Mouse (Mus musculus) ES-E14 (cell line): ENCODE data around the gene Gatad2a. TPM values are rescaled to one million over a fixed set of nuclear protein-coding genes. Genes with fewer than 3 reads are reported as not detected.
"Not testable (repeated sequence)": the region's sequence is repeated elsewhere in the genome, so short reads cannot be mapped to it uniquely, and the experiment has no call there.

ENCODE experiments used
- DNase-seq: peaks from one replicate; pipeline ENCODE4 v3.0.0-alpha.2; 2013; ENCODE audit warnings: low read depth, low spot score
- H3K27ac ChIP-seq: 2 replicates; pipeline ENCODE4 v1.5.1; 2012; ENCODE audit warnings: low read depth, mild to moderate bottlenecking, low read length, moderate library complexity, mixed read lengths; ENCODE audit not compliant: poor library complexity, insufficient read depth, severe bottlenecking
- H3K36me3 ChIP-seq: 2 replicates; pipeline ENCODE4 v1.6.1; 2012; ENCODE audit warnings: mild to moderate bottlenecking, low read length, moderate library complexity, mixed read lengths; ENCODE audit not compliant: control insufficient read depth, poor library complexity, insufficient read depth, severe bottlenecking
- H3K4me1 ChIP-seq, 2 experiments: fragments of 150-350 bp in 1 of 2; sonication (generic) in 1 of 2; 2 replicates each; pipeline ENCODE4 v1.6.1; 2012; ENCODE audit warnings: low read length in 2 of 2, mild to moderate bottlenecking in 1 of 2, mixed read lengths in 1 of 2; ENCODE audit not compliant: control insufficient read depth in 2 of 2, insufficient read depth in 2 of 2, poor library complexity in 1 of 2
- H3K4me3 ChIP-seq, 2 experiments: fragments of 150-350 bp in 1 of 2; sonication (generic) in 1 of 2; 2 replicates each; pipeline ENCODE4 v1.5.1; 2012; ENCODE audit warnings: low read length in 2 of 2, low read depth in 1 of 2, mild to moderate bottlenecking in 1 of 2, mixed read lengths in 1 of 2; ENCODE audit not compliant: insufficient read depth in 1 of 2, poor library complexity in 1 of 2, severe bottlenecking in 1 of 2
- H3K9ac ChIP-seq: 2 replicates; pipeline ENCODE4 v1.6.1; 2012; ENCODE audit warnings: low read depth, mild to moderate bottlenecking, low read length, mixed read lengths; ENCODE audit not compliant: poor library complexity, insufficient read depth, severe bottlenecking
- H3K9me3 ChIP-seq: fragments of 150-350 bp; sonication (generic); 2 replicates; pipeline ENCODE4 v1.6.1; 2012; ENCODE audit warnings: low read depth, mild to moderate bottlenecking, low read length; ENCODE audit not compliant: control insufficient read depth, insufficient read depth
- CHD2 ChIP-seq: IDR thresholded peaks from 2 replicates; pipeline ENCODE4 v1.6.1; 2014; ENCODE audit warnings: mild to moderate bottlenecking, low read depth, low read length, inconsistent platforms
- HCFC1 ChIP-seq: IDR thresholded peaks from 2 replicates; pipeline ENCODE4 v1.6.1; 2012; ENCODE audit warnings: low read length, inconsistent platforms, borderline replicate concordance; ENCODE audit not compliant: insufficient read depth
- MAFK ChIP-seq: IDR thresholded peaks from 2 replicates; pipeline ENCODE4 v1.6.1; 2014; ENCODE audit warnings: mild to moderate bottlenecking, low read depth, low read length, inconsistent platforms; ENCODE audit not compliant: insufficient read depth
- ZC3H11A ChIP-seq: IDR thresholded peaks from 2 replicates; pipeline ENCODE4 v1.6.1; 2012; ENCODE audit warnings: low read depth, mild to moderate bottlenecking, inconsistent platforms, low read length, borderline replicate concordance
- ZNF384 ChIP-seq: IDR thresholded peaks from 2 replicates; pipeline ENCODE4 v1.6.1; 2012; ENCODE audit warnings: low read depth, low read length, inconsistent platforms
- in situ Hi-C, 2 experiments: fragments of 600-800 bp; cut with MboI; formaldehyde crosslinking; loops; one replicate each; pipeline ENCODE4 v1.15.1; 2025; ENCODE audit warnings: low sequenced_read_pairs in 2 of 2, inconsistent platforms in 1 of 2; ENCODE audit not compliant: unreplicated experiment in 2 of 2
- total RNA-seq: library from RNA; depleted of rRNA; stranded (reverse); fragments of 300-350 nt; gene quantifications from 2 replicates; pipeline ENCODE4 v1.2.3, GENCODE M21; 2012

The Gatad2a gene
- total RNA-seq, 1 experiment: 139 TPM

DNA sequence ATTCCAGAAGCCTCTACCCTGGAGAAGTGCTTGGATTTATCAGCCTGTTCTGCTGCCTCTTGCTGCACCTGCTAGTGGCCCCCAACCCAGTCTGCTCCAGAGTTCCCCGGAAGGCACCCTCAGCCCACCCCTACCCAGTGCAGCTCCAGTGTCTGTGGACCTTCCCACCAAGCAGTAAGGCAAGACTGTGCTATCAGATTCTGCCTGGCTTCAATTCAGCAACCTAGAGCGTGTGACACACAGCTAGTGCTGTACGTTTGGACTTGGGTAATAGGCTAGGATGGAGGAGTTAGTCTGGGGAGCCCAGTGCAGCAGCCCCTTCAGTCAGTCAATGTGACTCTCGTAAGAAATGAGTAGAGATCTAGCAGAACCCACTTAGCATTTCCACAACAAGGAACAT, 42.0 kb downstream of the Gatad2a start:
- Histone ChIP-seq H3K27ac (no peak overlapping the region; the same call in 1 of the 2 replicates), H3K9ac (no peak overlapping the region), H3K4me3 (no peak overlapping the region), H3K9me3 (no peaks in the 10 kb centered on the region), H3K36me3 (peaks cover 4% of the 10 kb centered on the region; the same call in 1 of the 2 replicates), H3K4me1 (peaks cover 0 to 11% of the 10 kb centered on the region in 2 experiments; a peak in 2 of 4 replicates)
- in situ Hi-C loops: no loop called here
- DNase-seq: no peak
- TF ChIP-seq CHD2: no peak
- no peak for TF ChIP-seq HCFC1
- TF ChIP-seq ZC3H11A: no peak
- TF ChIP-seq ZNF384: no peak
- no peak for TF ChIP-seq MAFK

GRCm38 (mm10) chr8:69950300-69950699, 45.9 kb downstream of the Gatad2a start:
- peaks cover 0 to 4% of the 10 kb centered on the region in 2 experiments; a peak in 2 of 4 replicates for H3K4me1 ChIP-seq
- H3K9me3 ChIP-seq: no peaks in the 10 kb centered on the region
- DNase-seq: no peak
- no peak overlapping the region for H3K4me3 ChIP-seq
- TF ChIP-seq ZNF384: no peak
- no peak for TF ChIP-seq HCFC1
- TF ChIP-seq ZC3H11A: no peak
- no peak for TF ChIP-seq CHD2
- no peak for TF ChIP-seq MAFK
- H3K27ac ChIP-seq: no peak overlapping the region
- H3K9ac ChIP-seq: no peak overlapping the region
- in situ Hi-C loops: no loop called here
- H3K36me3 ChIP-seq: peaks cover 2% of the 10 kb centered on the region; the same call in 1 of the 2 replicates

DNA sequence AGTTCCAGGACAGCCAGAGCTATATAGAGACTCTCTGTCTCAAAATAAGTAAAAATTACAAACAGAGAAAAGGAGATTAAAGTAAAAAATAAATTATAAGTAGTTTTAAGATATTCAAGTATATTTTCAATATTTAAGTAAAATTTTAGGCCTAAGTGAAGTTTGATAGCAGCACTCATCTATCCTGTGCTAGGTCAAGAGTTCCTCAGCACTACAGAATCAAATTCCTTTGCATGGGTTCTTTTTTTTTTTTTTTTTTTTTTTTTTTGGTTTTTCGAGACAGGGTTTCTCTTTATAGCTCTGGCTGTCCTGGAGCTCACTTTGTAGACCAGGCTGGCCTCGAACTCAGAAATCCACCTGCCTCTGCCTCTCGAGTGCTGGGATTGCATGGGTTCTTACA, 53.7 kb downstream of the Gatad2a start:
- H3K27ac ChIP-seq, H3K9me3 ChIP-seq, H3K4me3 ChIP-seq, H3K9ac ChIP-seq, H3K36me3 ChIP-seq, DNase-seq, in situ Hi-C loops: not testable (repeated sequence)
- peak; percentile 81 for TF ChIP-seq ZNF384
- peaks cover 17 to 30% of the 10 kb centered on the region in 2 experiments for H3K4me1 ChIP-seq

GRCm38 (mm10) chr8:69940386-69940785, 55.8 kb downstream of the Gatad2a start:
- Histone ChIP-seq H3K4me1 (peaks cover 24 to 37% of the 10 kb centered on the region in 2 experiments), H3K9me3 (no peaks in the 10 kb centered on the region), H3K36me3 (peaks cover 10% of the 10 kb centered on the region), H3K27ac (peak overlapping the region; percentile 65), H3K9ac (no peak overlapping the region; the same call in 1 of the 2 replicates), H3K4me3 (no peak overlapping the region)
- TF ChIP-seq ZNF384: no peak
- TF ChIP-seq MAFK: no peak
- TF ChIP-seq HCFC1: no peak
- TF ChIP-seq ZC3H11A: no peak
- no peak for TF ChIP-seq CHD2
- in situ Hi-C loops: no loop called here
- no peak for DNase-seq

DNA sequence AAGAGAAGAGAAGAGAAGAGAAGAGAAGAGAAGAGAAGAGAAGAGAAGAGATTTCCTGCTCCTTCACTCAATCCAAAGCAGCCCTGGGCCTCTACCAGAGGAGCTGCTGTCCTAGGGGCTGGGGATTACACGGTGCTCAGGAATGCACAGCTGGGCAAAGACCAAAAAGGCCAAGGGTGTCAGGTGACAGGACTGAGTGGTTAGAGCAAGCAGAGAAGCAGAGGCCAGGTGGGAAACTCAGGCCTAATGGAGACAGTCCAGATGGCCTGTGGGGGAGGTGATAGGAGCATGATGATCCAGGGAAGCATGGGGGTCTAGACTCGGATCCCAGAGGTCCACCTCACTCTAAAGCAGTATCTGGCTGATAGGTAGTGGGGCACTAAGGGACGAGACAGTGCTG, 56.6 kb downstream of the Gatad2a start:
- in situ Hi-C loops: no loop called here
- H3K9me3 ChIP-seq: no peaks in the 10 kb centered on the region
- H3K4me1 ChIP-seq: peaks cover 27 to 42% of the 10 kb centered on the region in 2 experiments
- no peak for DNase-seq
- peaks cover 15% of the 10 kb centered on the region for H3K36me3 ChIP-seq
- H3K27ac ChIP-seq: peak overlapping the region; percentile 65
- H3K4me3 ChIP-seq: 0 out of 4 replicates have a peak overlapping the region, but pooled peaks of 1 of the 2 experiments have one; percentile 5
- TF ChIP-seq MAFK: 0 out of 2 replicates have a peak, but pooled peaks have one; percentile 52
- no peak for TF ChIP-seq ZNF384
- no peak for TF ChIP-seq ZC3H11A
- no peak overlapping the region for H3K9ac ChIP-seq
